Mouse (Mus musculus) liver, embryonic 11.5 days (tissue): Measurements from ENCODE around the gene Cirbp. TPM values are rescaled to one million over a fixed set of nuclear protein-coding genes. Genes with fewer than 3 reads are reported as not detected.

Source experiments
- ATAC-seq: fragments of 200-750 bp; cut with Nextera tagmentation; replicated peaks from 2 replicates; pipeline ENCODE4 v1.8.0; 2017; ENCODE audit warnings: moderate number of reproducible peaks, mild to moderate bottlenecking, moderate TSS enrichment, moderate library complexity; ENCODE audit not compliant: low FRiP score
- DNase-seq: peaks from one replicate; pipeline ENCODE4 v3.0.0-alpha.2; 2017; ENCODE audit warnings: low spot score
- H3K27ac ChIP-seq: fragments of 300-500 bp; sonication (generic); 2 replicates; pipeline ENCODE4 v1.5.1; 2014; ENCODE audit warnings: mild to moderate bottlenecking, low read depth, low read length, control low read depth
- H3K27me3 ChIP-seq: fragments of 300-500 bp; sonication (generic); replicated peaks from 2 replicates; pipeline ENCODE4 v1.6.1; 2014; ENCODE audit warnings: low read length, mixed read lengths; ENCODE audit not compliant: control insufficient read depth, insufficient read depth
- H3K36me3 ChIP-seq: fragments of 300-500 bp; sonication (generic); 2 replicates; pipeline ENCODE4 v1.6.1; 2014; ENCODE audit warnings: mild to moderate bottlenecking, low read length, moderate library complexity, mixed read lengths; ENCODE audit not compliant: control insufficient read depth, insufficient read depth
- H3K4me1 ChIP-seq: fragments of 300-500 bp; sonication (generic); replicated peaks from 2 replicates; pipeline ENCODE4 v1.6.1; 2014; ENCODE audit warnings: low read length, mixed read lengths; ENCODE audit not compliant: control insufficient read depth, insufficient read depth
- H3K4me2 ChIP-seq: fragments of 300-500 bp; sonication (generic); 2 replicates; pipeline ENCODE4 v1.6.1; 2014; ENCODE audit warnings: mild to moderate bottlenecking, control low read depth, moderate library complexity
- H3K4me3 ChIP-seq: fragments of 300-500 bp; sonication (generic); 2 replicates; pipeline ENCODE4 v1.5.1; 2014; ENCODE audit warnings: low read depth, low read length, control low read depth
- H3K9ac ChIP-seq: fragments of 300-500 bp; sonication (generic); 2 replicates; pipeline ENCODE4 v1.6.1; 2014; ENCODE audit warnings: low read depth, low read length, control low read depth
- H3K9me3 ChIP-seq: fragments of 300-500 bp; sonication (generic); 2 replicates; pipeline ENCODE4 v1.6.1; 2016; ENCODE audit warnings: low read length, inconsistent platforms, mixed read lengths; ENCODE audit not compliant: control insufficient read depth
- WGBS: fragments of 180-500 bp; shearing (Covaris S2); extraction: QIAGEN DNeasy Blood & Tissue Kit; methylation state at CpG from one replicate; pipeline ENCODE4 v1.1.7; 2014; 5-methylcytosine and 5-hydroxymethylcytosine counted together
- polyA plus RNA-seq: library from polyadenylated mRNA; unstranded; fragments of >200 nt; fragmentation: Nextera tagmentation; extraction: Ambion mirVana; gene quantifications from 2 replicates; pipeline ENCODE4 v1.2.1, GENCODE M21; 2014

The Cirbp gene
- polyA plus RNA-seq, 1 experiment from 2014 or later, result 25.1 TPM

DNA sequence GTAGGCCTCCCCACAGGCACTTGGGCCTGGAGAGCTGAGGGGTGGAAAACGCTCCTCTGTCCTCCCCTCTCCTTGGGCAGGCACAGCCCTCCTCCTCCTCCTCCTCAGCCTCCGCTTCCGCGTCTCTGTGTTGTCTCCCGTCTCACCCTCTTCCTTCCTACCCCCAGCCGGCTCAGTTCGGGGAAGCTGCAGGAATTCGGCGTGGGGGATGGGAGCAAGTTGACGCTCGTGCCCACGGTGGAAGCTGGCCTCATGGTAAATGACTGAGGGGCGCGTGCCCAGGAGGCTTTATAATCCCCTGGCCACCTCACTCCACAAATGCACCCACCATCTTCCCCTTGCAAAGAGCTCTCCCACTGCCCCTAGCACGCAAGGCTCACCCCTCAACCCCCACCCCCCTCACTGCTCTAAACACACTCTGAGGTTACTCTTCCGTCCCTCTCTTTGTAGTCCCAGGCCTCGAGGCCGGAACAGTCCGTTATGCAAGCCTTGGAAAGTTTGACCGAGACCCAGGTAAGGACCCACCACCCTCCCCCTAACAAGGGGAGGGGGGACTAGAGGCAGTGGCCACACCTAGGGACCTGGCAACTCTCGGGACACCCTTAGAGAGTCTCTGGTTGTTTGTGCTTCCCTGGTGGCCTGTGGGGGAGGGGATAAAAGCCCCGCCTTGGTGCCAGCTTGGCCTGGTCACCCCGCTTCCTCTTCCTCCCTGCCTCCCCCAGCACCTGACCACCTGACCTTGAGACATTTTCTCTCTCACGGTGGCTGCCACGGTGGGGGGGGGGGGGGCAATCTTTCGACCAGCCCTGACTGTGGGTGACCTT, 14.4 kb upstream of the Cirbp start:
- peaks cover 60% of the 10 kb centered on the region for H3K4me1 ChIP-seq
- peak overlapping the region; percentile 79 for H3K4me2 ChIP-seq
- H3K27ac ChIP-seq, result peak overlapping the region; percentile 97
- 6% methylated on average over 26 of the region's 26 CpGs for WGBS
- peaks cover 48% of the 10 kb centered on the region for H3K36me3 ChIP-seq
- ATAC-seq (no peak), DNase-seq (no peak)
- H3K9ac ChIP-seq, result peak overlapping the region; percentile 97
- no peaks in the 10 kb centered on the region for H3K9me3 ChIP-seq
- H3K4me3 ChIP-seq, result peak overlapping the region; percentile 91
- H3K27me3 ChIP-seq, result no peaks in the 10 kb centered on the region

DNA sequence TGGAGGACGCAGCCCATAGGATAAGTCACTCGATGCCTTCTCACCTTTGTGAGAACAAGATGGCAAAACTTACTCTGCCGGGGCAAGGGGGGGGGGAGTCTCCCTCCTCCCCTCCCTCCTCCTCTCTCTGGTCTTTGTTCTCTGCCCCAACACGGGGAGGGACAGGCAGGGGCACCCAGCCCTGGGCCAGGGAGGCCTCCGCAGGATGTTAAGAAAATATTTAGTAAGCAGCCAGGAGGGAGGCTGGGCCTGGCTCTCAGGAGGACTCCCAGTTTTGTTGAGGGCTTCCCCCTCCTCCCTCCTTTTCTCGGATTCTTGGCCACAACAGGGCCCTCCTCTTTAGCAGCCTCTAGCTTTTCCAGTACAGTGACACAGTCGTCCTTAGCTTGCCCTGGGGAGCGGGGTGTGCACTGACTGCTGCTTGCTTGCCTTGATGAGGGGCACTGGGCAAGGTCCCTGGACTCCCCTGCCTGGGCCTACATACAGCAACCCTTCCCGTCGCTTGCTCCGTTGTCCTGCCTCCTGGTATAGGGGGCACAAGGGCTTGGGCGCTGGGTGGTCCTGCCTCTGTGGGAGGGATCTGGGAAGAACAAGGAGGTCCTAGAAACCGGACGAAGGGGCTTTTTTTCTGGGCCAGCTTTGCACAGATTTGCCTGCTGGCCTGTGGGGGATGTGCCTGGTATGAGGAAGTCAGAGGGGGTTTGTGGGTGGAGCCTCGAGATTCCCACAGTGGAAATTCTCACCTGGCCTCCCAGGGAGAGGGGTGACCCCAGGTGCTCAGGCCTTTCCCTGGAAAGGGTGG, 13.5 kb upstream of the Cirbp start:
- Histone ChIP-seq H3K9ac (peak overlapping the region; percentile 97), H3K36me3 (peaks cover 56% of the 10 kb centered on the region), H3K27ac (peak overlapping the region; percentile 97), H3K4me3 (peak overlapping the region; percentile 91), H3K4me2 (peak overlapping the region; percentile 79), H3K27me3 (no peaks in the 10 kb centered on the region), H3K4me1 (peaks cover 57% of the 10 kb centered on the region), H3K9me3 (no peaks in the 10 kb centered on the region)
- no peak for ATAC-seq
- 25% methylated on average over 15 of the region's 15 CpGs for WGBS
- DNase-seq, result no peak

DNA sequence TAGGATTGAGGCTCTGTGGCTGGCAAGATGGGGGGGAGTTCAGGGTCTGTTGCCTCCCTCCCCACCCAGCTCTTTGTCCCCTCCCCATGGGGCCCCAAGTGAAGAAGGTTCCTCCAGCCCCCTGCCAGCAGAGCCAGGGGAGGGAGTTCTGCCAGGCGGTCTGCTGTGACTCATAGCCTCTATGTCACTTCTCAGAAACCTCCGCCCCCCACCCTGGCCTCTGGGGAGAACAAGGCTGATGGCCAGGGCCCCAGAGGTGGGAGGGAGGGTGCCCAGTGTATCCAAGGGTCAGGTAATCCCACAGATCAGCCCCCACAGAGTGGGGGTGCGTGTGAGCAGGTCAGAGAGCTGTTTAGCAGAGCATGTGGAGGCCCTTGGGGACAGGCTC, 12.9 kb upstream of the Cirbp start:
- H3K27ac ChIP-seq, result peak overlapping the region; percentile 97
- WGBS, result 53% methylated on average over 3 of the region's 3 CpGs
- H3K4me2 ChIP-seq, result peak overlapping the region; percentile 79
- H3K9ac ChIP-seq, result peak overlapping the region; percentile 97; the same call in 1 of the 2 replicates
- no peak for ATAC-seq
- no peak for DNase-seq
- H3K27me3 ChIP-seq, result no peaks in the 10 kb centered on the region
- no peaks in the 10 kb centered on the region for H3K9me3 ChIP-seq
- H3K4me3 ChIP-seq, result peak overlapping the region; percentile 91
- peaks cover 59% of the 10 kb centered on the region for H3K36me3 ChIP-seq
- H3K4me1 ChIP-seq, result peaks cover 57% of the 10 kb centered on the region

DNA sequence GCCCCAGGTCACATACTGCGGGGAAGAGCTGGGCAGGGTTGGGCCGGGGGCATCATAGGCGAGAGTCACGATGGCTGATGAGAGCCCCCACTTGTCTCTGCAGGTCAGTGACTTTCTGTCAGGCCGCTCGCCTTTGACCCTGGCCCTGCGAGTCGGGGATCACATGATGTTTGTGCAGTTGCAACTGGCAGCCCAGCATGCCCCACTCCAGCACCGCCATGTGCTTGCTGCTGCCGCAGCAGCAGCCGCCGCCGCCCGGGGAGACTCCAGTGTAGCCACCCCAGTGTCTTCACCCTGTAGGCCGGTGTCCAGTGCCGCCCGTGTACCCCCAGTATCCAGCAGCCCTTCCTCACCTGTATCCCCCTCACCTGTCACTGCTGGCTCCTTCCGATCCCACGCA, 12.1 kb upstream of the Cirbp start:
- Histone ChIP-seq H3K27me3 (no peaks in the 10 kb centered on the region), H3K4me1 (peaks cover 63% of the 10 kb centered on the region), H3K4me3 (0 out of 2 replicates have a peak overlapping the region, but pooled peaks have one; percentile 0), H3K9me3 (no peaks in the 10 kb centered on the region), H3K27ac (peak overlapping the region; percentile 2; the same call in 1 of the 2 replicates), H3K9ac (no peak overlapping the region), H3K4me2 (peak overlapping the region; percentile 79), H3K36me3 (peaks cover 59% of the 10 kb centered on the region)
- DNase-seq (no peak), ATAC-seq (no peak)
- 83% methylated on average over 19 of the region's 19 CpGs for WGBS

DNA sequence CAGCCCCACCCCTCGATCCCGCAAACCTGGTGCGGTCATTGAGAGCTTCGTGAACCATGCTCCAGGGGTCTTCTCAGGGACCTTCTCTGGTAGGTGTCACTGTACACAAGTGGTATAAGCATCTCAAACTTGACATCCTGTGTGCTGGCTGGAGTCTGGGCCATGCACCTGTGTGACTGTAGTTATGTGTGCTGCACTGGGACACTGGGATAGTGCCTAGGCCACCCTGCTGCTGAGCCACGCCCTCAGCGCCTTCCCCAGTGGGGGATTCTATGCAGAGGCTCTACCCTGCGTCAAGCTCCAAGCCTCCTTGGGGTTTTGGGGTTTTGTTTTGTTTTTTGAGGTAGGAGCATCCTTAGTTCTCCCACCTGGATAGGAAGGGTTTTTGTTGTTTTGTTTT, 11.4 kb upstream of the Cirbp start:
- WGBS, result 87% methylated on average over 7 of the region's 7 CpGs
- Histone ChIP-seq H3K9me3 (no peaks in the 10 kb centered on the region), H3K4me2 (no peak overlapping the region), H3K36me3 (peaks cover 59% of the 10 kb centered on the region), H3K4me3 (no peak overlapping the region), H3K27ac (no peak overlapping the region), H3K27me3 (no peaks in the 10 kb centered on the region), H3K4me1 (peaks cover 70% of the 10 kb centered on the region), H3K9ac (no peak overlapping the region)
- DNase-seq (no peak), ATAC-seq (no peak)

DNA sequence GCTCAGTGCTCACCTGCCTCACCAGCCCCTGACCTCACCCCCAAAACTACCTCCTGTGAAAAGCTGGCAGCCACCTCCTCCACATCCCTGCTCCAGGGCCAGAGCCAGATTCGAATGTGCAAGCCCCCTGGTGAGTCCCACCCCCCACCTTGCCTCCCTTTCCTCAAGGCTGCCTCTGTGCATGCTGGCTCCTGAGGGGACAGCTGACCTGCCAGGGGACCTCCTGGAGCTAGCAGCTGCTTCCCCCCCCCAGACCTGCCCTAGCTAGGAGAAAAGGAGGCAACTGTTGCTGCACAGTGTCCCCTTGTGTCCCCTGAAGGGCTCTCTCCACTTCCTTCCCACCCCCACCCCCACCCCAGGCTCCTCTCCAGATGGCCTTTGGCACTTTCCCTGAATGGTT, 10.5 kb upstream of the Cirbp start:
- ATAC-seq (no peak), DNase-seq (no peak)
- Histone ChIP-seq H3K4me3 (no peak overlapping the region), H3K9me3 (no peaks in the 10 kb centered on the region), H3K4me1 (peaks cover 74% of the 10 kb centered on the region), H3K27ac (no peak overlapping the region), H3K9ac (no peak overlapping the region), H3K4me2 (no peak overlapping the region), H3K27me3 (no peaks in the 10 kb centered on the region), H3K36me3 (peaks cover 55% of the 10 kb centered on the region)
- WGBS, result 75% methylated on average over 1 of the region's 1 CpGs

DNA sequence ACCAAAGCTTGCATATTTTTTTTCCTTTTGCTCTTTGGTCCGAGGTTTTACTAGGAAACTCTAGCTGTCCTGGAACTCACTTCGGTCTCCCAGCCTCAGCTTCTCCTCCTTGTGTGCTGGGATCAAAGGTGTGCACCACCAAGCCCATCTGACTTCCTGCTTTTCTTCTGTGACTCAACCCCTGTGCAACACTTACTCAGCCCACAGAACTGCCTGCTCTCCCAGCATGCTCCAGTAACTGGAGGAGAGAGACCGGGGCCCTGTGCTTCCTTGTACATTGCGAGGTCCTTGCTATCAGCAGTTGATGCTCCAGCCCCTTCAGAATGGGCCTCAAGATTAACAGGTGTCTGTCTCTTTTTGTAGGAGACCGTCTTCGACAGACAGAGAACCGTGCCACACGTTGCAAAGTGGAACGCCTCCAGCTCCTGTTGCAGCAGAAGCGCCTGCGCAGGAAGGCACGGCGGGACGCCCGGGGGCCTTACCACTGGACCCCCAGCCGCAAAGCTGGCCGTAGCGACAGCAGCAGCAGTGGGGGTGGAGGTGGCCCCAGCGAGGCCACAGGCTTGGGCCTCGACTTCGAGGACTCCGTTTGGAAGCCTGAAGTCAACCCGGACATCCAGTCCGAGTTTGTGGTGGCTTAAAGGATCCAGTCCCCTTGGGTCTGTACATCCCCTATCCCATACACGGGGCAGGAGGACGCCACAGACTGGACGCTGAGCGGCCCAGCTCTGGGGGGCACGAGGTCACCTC, 9.6 kb upstream of the Cirbp start:
- Histone ChIP-seq H3K9ac (no peak overlapping the region), H3K27me3 (no peaks in the 10 kb centered on the region), H3K4me1 (peaks cover 79% of the 10 kb centered on the region), H3K36me3 (peaks cover 54% of the 10 kb centered on the region), H3K9me3 (no peaks in the 10 kb centered on the region), H3K4me2 (no peak overlapping the region), H3K4me3 (no peak overlapping the region), H3K27ac (no peak overlapping the region)
- DNase-seq (no peak), ATAC-seq (no peak)
- 84% methylated on average over 29 of the region's 29 CpGs for WGBS

DNA sequence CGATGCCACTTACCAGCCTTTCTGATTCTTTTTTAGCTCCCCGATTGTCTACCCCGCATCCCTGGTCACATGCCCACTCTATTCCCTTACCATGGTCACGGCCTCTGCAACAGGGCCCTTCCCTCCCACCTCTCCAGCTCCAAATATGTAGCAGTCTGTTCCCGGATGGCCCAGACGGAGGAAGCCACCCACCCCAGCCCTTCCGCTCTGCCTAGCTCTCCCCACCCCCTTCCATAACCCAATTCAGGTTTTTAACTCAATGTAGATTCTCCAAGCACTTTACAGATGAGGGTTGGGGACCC, 9.1 kb upstream of the Cirbp start:
- Histone ChIP-seq H3K4me1 (peaks cover 81% of the 10 kb centered on the region), H3K9me3 (no peaks in the 10 kb centered on the region), H3K36me3 (peaks cover 51% of the 10 kb centered on the region), H3K4me2 (no peak overlapping the region), H3K4me3 (no peak overlapping the region), H3K27me3 (no peaks in the 10 kb centered on the region), H3K9ac (no peak overlapping the region), H3K27ac (no peak overlapping the region; the same call in 1 of the 2 replicates)
- 75% methylated on average over 7 of the region's 7 CpGs for WGBS
- no peak for DNase-seq
- ATAC-seq, result no peak
